Comparison of ENCODE assay signal across 9 mouse cellular contexts in the genomic region with DNA sequence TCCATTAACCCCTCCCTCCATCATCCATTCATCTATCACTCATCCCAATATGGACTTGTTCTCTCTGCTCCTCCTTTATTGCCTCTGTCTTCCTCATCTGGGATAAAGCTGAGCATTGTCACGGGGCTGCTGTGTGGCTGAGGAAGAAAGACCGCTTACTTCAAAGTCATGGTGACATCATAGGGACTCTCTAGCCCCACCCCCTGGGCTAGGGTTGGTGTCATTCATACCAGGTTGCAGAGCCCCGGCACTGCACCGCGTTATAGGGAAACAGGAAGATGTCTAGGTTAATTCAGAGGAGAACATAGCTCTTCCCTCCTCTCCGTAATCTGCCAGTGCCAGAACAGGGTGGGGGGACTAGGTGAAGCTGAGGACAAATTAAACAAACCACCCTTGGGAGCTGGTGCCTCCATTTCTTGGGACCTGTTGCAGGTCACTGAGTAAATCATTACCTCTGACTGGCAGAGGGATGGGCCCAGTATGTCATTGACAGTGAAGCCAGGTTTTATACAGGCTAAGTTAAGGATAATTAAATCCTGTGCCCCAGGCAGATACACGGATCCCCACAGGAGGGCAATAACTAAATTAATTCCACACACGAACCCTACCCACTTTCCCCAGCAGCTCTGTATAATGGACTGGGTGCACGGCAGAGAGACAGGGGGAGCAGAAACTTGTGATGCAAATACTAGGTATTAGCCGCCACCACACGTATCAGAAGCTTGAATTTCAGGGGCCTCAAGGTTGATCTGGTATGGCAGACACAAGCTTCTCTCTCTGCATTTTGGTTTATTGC. TPM values are rescaled to one million over a fixed set of nuclear protein-coding genes. Genes with fewer than 3 reads are reported as not detected.
DNase-seq lines count a peak whose midpoint lies in the region; ATAC-seq lines count a peak whose summit lies in the region.
"Had no signal": no experiment of that assay in that cellular context is flagged by ENCODE, and none has a peak within 500 bp of the region (broad histone marks: within the 10 kb centered on the region; RNA-seq: fewer than 3 reads in every experiment).

No protein-coding gene starts in this region.

- H3K4me1 ChIP-seq in limb, embryonic 12.5 days (replicated peaks) = peaks cover 40% of the 10 kb centered on the region

- H3K27me3 ChIP-seq in limb, embryonic 12.5 days = peaks cover 5% of the 10 kb centered on the region; the same call in 1 of the 2 replicates

- H3K9ac ChIP-seq in limb, embryonic 12.5 days (replicated peaks) = no peak overlapping the region

- ATAC-seq in hematopoietic stem cell, adult 5-6 weeks (replicated peaks in 1 of 2; ENCODE audit: insufficient read depth in 1 of 2, low FRiP score in 2 of 2, low TSS enrichment in 1 of 2, low read depth in 1 of 2, poor library complexity in 2 of 2, severe bottlenecking in 2 of 2) = peak; percentile 88 to 94
- ATAC-seq in limb, embryonic 12.5 days (ENCODE audit: insufficient number of reproducible peaks, insufficient read depth, low FRiP score, low TSS enrichment, low read depth) = no peak; the same call in 1 of the 2 replicates
- ATAC-seq in monocyte, adult 5-6 weeks (replicated peaks; ENCODE audit: insufficient number of reproducible peaks, low FRiP score, low TSS enrichment, poor library complexity, severe bottlenecking) = peak; percentile 54; the same call in 1 of the 2 replicates

- DNase-seq in adrenal gland, adult 2 months = peak; percentile 49
- no peak for DNase-seq in adrenal gland, adult 8-10 months
- DNase-seq in adrenal gland, postnatal 36 days = peak; percentile 37 to 52
- no peak for DNase-seq in right cerebral cortex, postnatal 14 days
- DNase-seq in left cerebral cortex, adult 11 months (ENCODE audit: low spot score) = no peak

- no peaks in the 10 kb centered on the region for H3K9me3 ChIP-seq in limb, embryonic 12.5 days

- H3K27ac ChIP-seq in limb, embryonic 12.5 days = peak overlapping the region; percentile 87

- H3K36me3 ChIP-seq in limb, embryonic 12.5 days = no peaks in the 10 kb centered on the region

- WGBS in limb, embryonic 12.5 days = 15% methylated on average over 11 of the region's 11 CpGs

- peak overlapping the region; percentile 23 for H3K4me2 ChIP-seq in limb, embryonic 12.5 days

- H3K4me3 ChIP-seq in limb, embryonic 12.5 days (replicated peaks) = no peak overlapping the region
- H3K4me3 ChIP-seq: erythroblast, embryonic 14.5 days had no signal

RNA-seq across cellular contexts. Expression of gene Irf2bp2, which starts 57.5 kb away (rescaled TPM):
- 10 to 100 TPM; 89.4 to 92.0 TPM for total RNA-seq in adrenal gland, adult 2 months (2021)
- polyA plus RNA-seq in adrenal gland, adult 2 months (2012; rRNA removed) = 111 and 120 TPM in 2 replicates
- 100 to 1,000 TPM in 2 of 4 experiments, 10 to 100 TPM in 2; 74.4 to 129 (median 98.9) TPM for total RNA-seq in adrenal gland, adult 8-10 months (2022)
- 100 to 1,000 TPM in 1 of 2 experiments, 10 to 100 TPM in 1; 89.7 to 114 TPM for total RNA-seq in adrenal gland, postnatal 36 days (2021)
- total RNA-seq in hematopoietic stem cell, adult 5-6 weeks (2017) = 98.4 and 98.7 TPM in 2 replicates
- polyA plus RNA-seq in limb, embryonic 12.5 days (2016; fragmentation: Nextera tagmentation; extraction: Ambion mirVana) = 9.3 and 11.0 TPM in 2 replicates
- total RNA-seq in monocyte, adult 5-6 weeks (2017) = 41.2 to 53.3 TPM (median 48.5 TPM) in 3 replicates

Comparison
In these comparisons a context has a peak if more than half of its experiments do, and no peak if none do; other contexts are left out.
1. DNase-seq: peak in adrenal gland, adult 2 months (single experiment) and adrenal gland, postnatal 36 days (2 of 2); none in adrenal gland, adult 8-10 months (single experiment), right cerebral cortex, postnatal 14 days (single experiment) and left cerebral cortex, adult 11 months (single experiment).